Mouse (Mus musculus): ENCODE results near the gene Cst13. TPM values are rescaled to one million over a fixed set of nuclear protein-coding genes. Genes with fewer than 3 reads are reported as not detected.

Gene Cst13
- polyA plus RNA-seq, 1 experiment from 2014 or later = not detected

GRCm38 (mm10) chr2:148856630-148857400 is 36.9 kb downstream of the Cst13 start:
- WGBS = 82% methylated on average over 8 of the region's 8 CpGs
- H3K4me3 ChIP-seq = no peak overlapping the region
- no peak for DNase-seq (ENCODE audit: extremely low spot score, low spot score)

GRCm38 (mm10) chr2:148857506-148857905 is 37.6 kb downstream of the Cst13 start:
- Histone ChIP-seq H3K4me1 (peaks cover 9% of the 10 kb centered on the region), H3K4me3 (no peak overlapping the region), H3K27ac (no peak overlapping the region; the same call in 1 of the 2 replicates), H3K27me3 (ENCODE audit: poor library complexity, severe bottlenecking) (no peaks in the 10 kb centered on the region), H3K36me3 (replicated peaks) (no peaks in the 10 kb centered on the region), H3K9me3 (no peaks in the 10 kb centered on the region; the same call in 1 of the 2 replicates)
- DNase-seq (ENCODE audit: extremely low spot score, low spot score) = no peak
- WGBS = 84% methylated on average over 4 of the region's 4 CpGs

More at GRCm38 (mm10) chr2:148856630-148857400, 36.9 kb downstream of the Cst13 start:
- Histone ChIP-seq H3K27me3 (ENCODE audit: poor library complexity, severe bottlenecking) (no peaks in the 10 kb centered on the region), H3K9me3 (no peaks in the 10 kb centered on the region; the same call in 1 of the 2 replicates), H3K36me3 (replicated peaks) (no peaks in the 10 kb centered on the region), H3K4me1 (peaks cover 9% of the 10 kb centered on the region), H3K27ac (no peak overlapping the region)

GRCm38 (mm10) chr2:148860993-148861392 is 41.1 kb downstream of the Cst13 start:
- no peak overlapping the region for H3K27ac ChIP-seq
- H3K4me3 ChIP-seq = no peak overlapping the region
- 81% methylated on average over 4 of the region's 4 CpGs for WGBS
- no peak for DNase-seq (ENCODE audit: extremely low spot score, low spot score)
- H3K4me1 ChIP-seq = peaks cover 9% of the 10 kb centered on the region
- no peaks in the 10 kb centered on the region for H3K9me3 ChIP-seq
- no peaks in the 10 kb centered on the region for H3K27me3 ChIP-seq (ENCODE audit: poor library complexity, severe bottlenecking)
- H3K36me3 ChIP-seq (replicated peaks) = no peaks in the 10 kb centered on the region

DNA sequence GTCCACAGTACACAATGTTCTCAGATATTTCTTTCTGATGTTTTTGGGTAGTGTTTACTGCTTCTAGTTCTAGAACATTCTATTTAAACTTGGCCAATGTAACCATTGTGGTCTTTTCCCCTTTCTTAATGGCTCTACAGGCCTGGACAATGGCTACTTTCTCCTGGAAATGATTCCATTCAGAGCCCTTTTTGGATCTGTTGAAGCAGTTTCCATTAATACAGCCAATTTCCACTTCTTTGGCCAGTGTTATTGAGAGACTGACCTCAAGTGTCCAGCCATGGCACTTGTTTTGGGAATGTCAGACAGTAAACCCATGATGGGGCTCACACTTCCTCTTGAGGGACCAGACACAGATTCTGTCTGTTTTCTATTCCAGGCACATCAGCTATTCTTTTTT is 41.8 kb downstream of the Cst13 start:
- H3K9me3 ChIP-seq = no peaks in the 10 kb centered on the region
- no peak for DNase-seq (ENCODE audit: extremely low spot score, low spot score)
- no peaks in the 10 kb centered on the region for H3K36me3 ChIP-seq (replicated peaks)
- no peak overlapping the region for H3K4me3 ChIP-seq
- no peak overlapping the region for H3K27ac ChIP-seq
- peaks cover 9% of the 10 kb centered on the region for H3K4me1 ChIP-seq
- H3K27me3 ChIP-seq (ENCODE audit: poor library complexity, severe bottlenecking) = no peaks in the 10 kb centered on the region

GRCm38 (mm10) chr2:148864966-148865365 is 45.1 kb downstream of the Cst13 start, which contains the start of gene 9230104L09Rik:
9230104L09Rik (minus strand) TSS chr2:148865038.
- Histone ChIP-seq H3K9me3 (no peaks in the 10 kb centered on the region), H3K4me3 (no peak within 1 kb of the TSS), H3K36me3 (replicated peaks) (peaks cover under 1% of the 10 kb centered on the region), H3K4me1 (no peaks in the 10 kb centered on the region), H3K27me3 (ENCODE audit: poor library complexity, severe bottlenecking) (no peaks in the 10 kb centered on the region), H3K27ac (no peak within 1 kb of the TSS)
- 82% methylated on average over 2 of the region's 2 CpGs for WGBS
- DNase-seq (ENCODE audit: extremely low spot score, low spot score) = no peak

DNA sequence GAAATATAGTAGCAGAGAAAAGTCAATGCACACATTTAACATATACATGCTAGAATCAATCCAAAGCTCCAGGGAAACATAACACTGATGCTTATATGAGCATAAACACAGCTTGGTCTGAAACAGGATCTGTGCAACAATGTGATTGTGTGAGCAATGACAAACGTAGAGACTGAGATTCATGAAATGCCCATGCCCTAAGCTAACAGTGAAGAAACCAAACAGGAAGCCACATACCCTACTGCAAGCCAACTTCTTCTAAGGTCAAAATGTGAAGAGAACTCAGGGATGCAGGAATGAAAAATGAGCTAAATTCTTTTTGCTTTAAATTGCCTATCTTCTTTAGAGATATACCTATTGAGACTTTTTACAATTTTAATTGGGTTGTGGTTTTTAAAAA is 49.1 kb downstream of the Cst13 start:
- no peak for DNase-seq (ENCODE audit: extremely low spot score, low spot score)
- H3K36me3 ChIP-seq (replicated peaks) = peaks cover 37% of the 10 kb centered on the region
- H3K27ac ChIP-seq = no peak overlapping the region
- no peak overlapping the region for H3K4me3 ChIP-seq
- 85% methylated on average over 1 of the region's 1 CpGs for WGBS
- H3K27me3 ChIP-seq (ENCODE audit: poor library complexity, severe bottlenecking) = no peaks in the 10 kb centered on the region
- peaks cover 17% of the 10 kb centered on the region for H3K4me1 ChIP-seq
- H3K9me3 ChIP-seq = no peaks in the 10 kb centered on the region

DNA sequence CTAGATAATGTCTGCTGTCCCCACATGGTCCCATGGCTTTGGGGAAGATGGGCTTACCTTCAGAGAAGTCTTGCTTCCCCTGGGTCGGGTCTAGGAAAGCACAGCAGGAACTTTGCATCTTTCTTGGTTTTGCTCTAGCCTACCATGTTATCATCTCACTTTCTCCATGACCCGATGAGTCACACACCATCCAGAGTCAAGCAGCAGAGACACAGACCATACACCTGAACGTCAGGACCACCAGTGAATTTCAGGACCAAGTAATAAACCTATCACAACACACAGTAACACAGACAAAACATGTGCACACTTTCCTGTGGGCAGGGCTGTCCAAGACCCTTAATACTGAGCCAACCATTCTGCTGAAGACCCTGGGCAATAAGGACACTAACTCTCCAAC is 50.6 kb downstream of the Cst13 start:
- DNase-seq (ENCODE audit: extremely low spot score, low spot score) = no peak
- WGBS = 85% methylated on average over 3 of the region's 3 CpGs

GRCm38 (mm10) chr2:148872860-148873259 is 53.0 kb downstream of the Cst13 start:
- Histone ChIP-seq H3K4me3 (peak overlapping the region; percentile 84), H3K9me3 (no peaks in the 10 kb centered on the region), H3K36me3 (replicated peaks) (peaks cover 37% of the 10 kb centered on the region), H3K4me1 (peaks cover 38% of the 10 kb centered on the region), H3K27ac (no peak overlapping the region), H3K27me3 (ENCODE audit: poor library complexity, severe bottlenecking) (no peaks in the 10 kb centered on the region)
- 90% methylated on average over 4 of the region's 4 CpGs for WGBS
- no peak for DNase-seq (ENCODE audit: extremely low spot score, low spot score)

More for the DNA sequence above, 50.6 kb downstream of the Cst13 start:
- peaks cover 27% of the 10 kb centered on the region for H3K4me1 ChIP-seq
- no peaks in the 10 kb centered on the region for H3K9me3 ChIP-seq
- no peak overlapping the region for H3K27ac ChIP-seq
- no peaks in the 10 kb centered on the region for H3K27me3 ChIP-seq (ENCODE audit: poor library complexity, severe bottlenecking)
- H3K36me3 ChIP-seq (replicated peaks) = peaks cover 37% of the 10 kb centered on the region
- no peak overlapping the region for H3K4me3 ChIP-seq

DNA sequence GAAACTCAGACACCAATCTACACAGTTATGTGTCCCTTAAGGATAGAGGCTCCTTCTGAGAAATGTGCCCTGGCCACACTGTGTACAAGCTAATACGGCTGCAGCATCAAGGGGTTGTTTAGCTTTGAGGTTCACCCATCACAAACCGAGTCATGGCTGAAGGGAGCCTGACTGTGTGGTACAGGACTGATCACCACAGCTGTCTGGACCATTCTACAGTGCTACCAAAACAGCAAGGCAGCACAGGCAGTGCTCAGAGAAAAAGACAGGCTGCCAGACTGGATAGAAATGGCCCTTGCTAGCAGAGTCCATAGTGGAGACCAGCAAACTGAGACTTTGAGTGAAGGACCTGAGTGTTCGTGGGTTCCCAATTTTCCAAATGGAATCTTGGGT is 54.3 kb downstream of the Cst13 start:
- WGBS = 55% methylated on average over 3 of the region's 3 CpGs

DNA sequence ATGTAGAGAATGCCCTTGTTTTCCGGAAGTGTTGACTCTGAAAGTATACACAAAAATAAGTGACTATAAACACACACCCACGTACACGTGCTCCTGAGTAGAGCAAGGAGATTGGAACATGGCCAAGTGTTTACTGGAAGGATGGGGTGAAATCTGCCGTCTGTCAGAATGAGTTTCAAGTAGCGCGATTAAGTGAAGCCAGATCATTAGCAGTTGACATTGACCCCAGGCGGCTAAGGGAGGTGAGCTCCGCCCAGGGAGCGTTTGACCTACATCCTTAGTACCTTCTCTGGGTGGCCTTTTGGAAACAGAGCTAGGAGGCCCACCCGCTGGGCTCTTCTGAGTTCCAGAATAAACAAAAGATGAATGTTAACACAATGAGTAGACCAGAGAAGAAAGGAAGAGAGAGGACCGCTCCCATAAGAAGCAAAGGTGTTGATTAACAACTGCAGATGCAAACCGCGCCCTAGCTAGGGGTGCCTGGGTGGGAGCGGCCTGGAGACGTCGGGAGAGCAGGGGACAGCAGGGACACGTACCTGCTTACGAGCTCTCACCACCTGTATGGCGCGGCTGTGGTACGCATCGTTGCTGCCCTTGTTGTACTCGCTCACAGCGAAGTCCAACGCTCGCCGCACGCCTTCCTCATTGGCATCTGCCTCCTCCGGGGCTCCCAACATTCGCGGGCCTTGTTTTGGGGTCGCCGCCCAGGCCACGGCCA is 54.9 kb downstream of the Cst13 start:
- no peaks in the 10 kb centered on the region for H3K27me3 ChIP-seq (ENCODE audit: poor library complexity, severe bottlenecking)
- H3K9me3 ChIP-seq = no peaks in the 10 kb centered on the region
- H3K4me1 ChIP-seq = peaks cover 55% of the 10 kb centered on the region
- WGBS = 2% methylated on average over 34 of the region's 34 CpGs
- peak overlapping the region; percentile 84 for H3K4me3 ChIP-seq
- peak overlapping the region; percentile 93 for H3K27ac ChIP-seq
- DNase-seq (ENCODE audit: extremely low spot score, low spot score) = peak; percentile 23
- peaks cover 37% of the 10 kb centered on the region for H3K36me3 ChIP-seq (replicated peaks)

More for the DNA sequence above, 54.3 kb downstream of the Cst13 start:
- Histone ChIP-seq H3K36me3 (replicated peaks) (peaks cover 37% of the 10 kb centered on the region), H3K27ac (peak overlapping the region; percentile 93; the same call in 1 of the 2 replicates), H3K9me3 (no peaks in the 10 kb centered on the region), H3K4me1 (peaks cover 51% of the 10 kb centered on the region), H3K27me3 (ENCODE audit: poor library complexity, severe bottlenecking) (no peaks in the 10 kb centered on the region), H3K4me3 (peak overlapping the region; percentile 84)
- DNase-seq (ENCODE audit: extremely low spot score, low spot score) = no peak

GRCm38 (mm10) chr2:148875335-148875811 is 55.5 kb downstream of the Cst13 start, which contains the start of gene Cst3:
Cst3 (minus strand) TSS chr2:148875692.
- Histone ChIP-seq H3K9me3 (no peaks in the 10 kb centered on the region), H3K27ac (peak within 1 kb of the TSS; percentile 93), H3K4me1 (peaks cover 55% of the 10 kb centered on the region), H3K36me3 (replicated peaks) (peaks cover 32% of the 10 kb centered on the region), H3K4me3 (peak within 1 kb of the TSS; percentile 84), H3K27me3 (ENCODE audit: poor library complexity, severe bottlenecking) (no peaks in the 10 kb centered on the region)
- peak; percentile 91 for DNase-seq (ENCODE audit: extremely low spot score, low spot score)
- 0% methylated on average over 19 of the region's 19 CpGs for WGBS

- H3K27ac ChIP-seq = no peak overlapping the region
- H3K4me1 ChIP-seq = peaks cover 55% of the 10 kb centered on the region
- H3K4me3 ChIP-seq = no peak overlapping the region
- no peak for DNase-seq (ENCODE audit: extremely low spot score, low spot score)
- H3K27me3 ChIP-seq (ENCODE audit: poor library complexity, severe bottlenecking) = no peaks in the 10 kb centered on the region
- WGBS = 63% methylated on average over 3 of the region's 3 CpGs
- H3K36me3 ChIP-seq (replicated peaks) = peaks cover 14% of the 10 kb centered on the region
- H3K9me3 ChIP-seq = no peaks in the 10 kb centered on the region
Measured at GRCm38 (mm10) chr2:148877016-148877770, 57.3 kb downstream of the Cst13 start.

All from forebrain, embryonic 10.5 days (tissue).